Mouse (Mus musculus): ENCODE data around the gene Hist1h1d.

- TF ChIP-seq POLR2A (IDR thresholded peaks at IDR 0.05; ENCODE audit: extremely low read depth, insufficient read depth, low read length) (no peak), CTCF (IDR thresholded peaks at IDR 0.05; ENCODE audit: extremely low read depth, insufficient read depth, low read length) (no peak)
Measured at GRCm38 (mm10) chr13:23582219-23583056, 29.4 kb downstream of the Hist1h1d start.

All from cortical plate, adult 2 months (tissue).